Mouse (Mus musculus) ovary, postnatal 14 days (tissue): ENCODE data around the gene Rnf223.
"Not testable (repeated sequence)": the region's sequence is repeated elsewhere in the genome, so short reads cannot be mapped to it uniquely, and the experiment has no call there.

ENCODE experiments used
- DNase-seq: peaks from one replicate; pipeline ENCODE4 v3.0.0; 2022; ENCODE audit warnings: low spot score

Gene Rnf223

DNA sequence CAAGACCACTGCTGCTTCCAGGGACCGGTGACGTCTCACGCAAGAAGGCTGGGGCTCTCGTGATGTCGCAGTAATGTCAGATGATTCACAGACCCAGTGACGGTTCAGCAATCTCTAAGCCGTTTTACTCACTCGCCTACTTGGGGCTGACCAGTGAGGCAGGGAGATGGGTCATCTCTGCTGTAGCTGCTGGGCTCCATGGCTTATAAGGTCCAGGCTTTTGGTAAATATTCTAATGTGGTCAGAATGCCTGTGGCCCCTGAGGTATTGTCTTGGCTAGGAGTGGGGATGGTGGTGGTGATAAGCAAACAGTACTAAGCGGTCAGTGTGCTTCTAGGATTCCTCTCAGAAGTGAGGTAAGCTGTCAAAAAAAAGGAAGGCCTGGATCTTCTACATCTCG, 627 bp downstream of the Rnf223 start:
- no peak for DNase-seq

DNA sequence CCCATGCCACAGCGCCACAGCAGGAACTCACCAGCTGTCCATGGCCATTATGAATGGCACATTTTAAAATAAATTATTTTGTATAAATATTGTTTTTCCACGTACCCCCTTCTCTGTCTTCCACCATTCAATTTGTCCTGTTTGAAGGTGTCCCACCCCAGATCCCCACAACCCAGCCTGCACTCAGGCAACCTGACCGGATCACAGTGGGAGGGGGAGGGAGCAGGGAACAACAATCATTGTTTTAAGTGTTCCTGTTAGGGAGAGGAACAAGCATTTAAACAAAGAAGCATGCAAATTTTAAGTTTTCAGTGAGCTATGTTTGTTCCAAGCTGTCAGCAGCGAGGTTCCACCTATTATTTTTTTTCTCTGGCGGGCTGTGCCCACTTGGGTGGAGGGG, 3.0 kb downstream of the Rnf223 start:
- DNase-seq = no peak

DNA sequence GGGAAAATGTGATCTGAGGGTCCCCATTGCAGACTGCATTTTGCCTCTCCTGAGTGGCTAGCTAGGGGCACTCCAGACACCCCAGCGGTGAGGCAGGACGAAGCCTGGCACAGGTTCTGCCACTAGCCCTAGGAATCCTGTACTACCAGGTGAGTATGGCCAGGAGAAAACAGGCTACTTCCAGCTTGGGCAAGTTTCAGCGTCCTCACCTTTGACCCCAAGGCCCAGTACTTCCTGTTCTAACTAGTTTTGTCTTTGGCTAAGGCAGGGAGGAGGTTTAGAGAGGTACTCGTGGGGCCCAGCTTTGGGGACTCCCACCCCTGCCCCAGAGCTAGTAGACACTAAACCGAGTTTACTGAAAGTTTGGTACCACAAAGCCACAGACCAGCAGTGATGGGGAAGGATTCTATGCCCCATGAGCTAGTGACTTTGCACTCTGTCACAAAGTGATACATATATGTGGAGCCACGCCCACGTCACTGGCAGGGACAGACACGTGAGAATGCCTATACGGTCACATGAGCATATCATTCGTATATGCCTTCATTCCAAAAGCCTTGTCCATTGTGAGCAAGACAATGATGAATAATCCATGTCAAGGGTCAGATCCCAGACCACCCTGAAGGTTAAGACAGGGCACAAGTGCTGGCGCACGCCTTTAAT, 3.8 kb downstream of the Rnf223 start:
- DNase-seq = no peak

DNA sequence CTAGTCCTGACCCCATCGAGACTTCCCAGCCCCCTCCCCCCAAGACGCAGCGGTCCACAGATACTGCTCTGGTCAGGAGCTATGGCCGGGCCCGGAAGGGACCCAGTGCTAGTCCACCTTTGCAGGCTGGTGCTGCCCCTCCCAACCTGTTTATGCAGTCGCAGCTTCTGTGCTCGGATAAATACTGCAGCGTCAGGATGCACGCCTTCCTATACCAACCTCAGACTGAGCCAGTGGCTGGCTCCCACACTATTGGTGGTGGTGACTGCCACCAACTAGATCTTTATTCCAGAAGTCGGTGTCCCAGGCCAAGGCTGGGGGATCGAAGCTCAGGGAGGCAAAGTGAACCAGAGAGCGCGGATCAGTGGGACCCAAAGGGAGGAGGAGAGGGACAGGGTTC, 4.8 kb downstream of the Rnf223 start:
- DNase-seq = no peak

DNA sequence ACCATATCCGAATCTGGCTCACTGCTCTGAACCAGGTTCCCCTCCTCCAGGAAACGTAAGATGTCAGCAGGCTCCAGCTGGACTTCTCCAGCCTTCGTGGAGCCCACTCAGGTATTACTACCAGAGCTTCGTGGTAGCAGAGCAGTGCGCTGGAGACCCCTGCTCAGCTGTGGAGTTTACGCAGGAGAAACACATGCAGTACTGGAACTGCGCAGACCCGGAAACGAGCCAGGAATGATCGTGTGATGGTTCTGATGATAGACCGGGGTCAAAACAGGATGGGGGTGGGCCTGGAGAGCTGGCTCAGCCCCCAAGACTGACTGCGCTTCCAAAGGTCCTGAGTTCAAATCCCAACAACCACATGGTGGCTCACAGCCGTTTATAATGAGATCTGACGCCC, 5.5 kb downstream of the Rnf223 start:
- DNase-seq = no peak

DNA sequence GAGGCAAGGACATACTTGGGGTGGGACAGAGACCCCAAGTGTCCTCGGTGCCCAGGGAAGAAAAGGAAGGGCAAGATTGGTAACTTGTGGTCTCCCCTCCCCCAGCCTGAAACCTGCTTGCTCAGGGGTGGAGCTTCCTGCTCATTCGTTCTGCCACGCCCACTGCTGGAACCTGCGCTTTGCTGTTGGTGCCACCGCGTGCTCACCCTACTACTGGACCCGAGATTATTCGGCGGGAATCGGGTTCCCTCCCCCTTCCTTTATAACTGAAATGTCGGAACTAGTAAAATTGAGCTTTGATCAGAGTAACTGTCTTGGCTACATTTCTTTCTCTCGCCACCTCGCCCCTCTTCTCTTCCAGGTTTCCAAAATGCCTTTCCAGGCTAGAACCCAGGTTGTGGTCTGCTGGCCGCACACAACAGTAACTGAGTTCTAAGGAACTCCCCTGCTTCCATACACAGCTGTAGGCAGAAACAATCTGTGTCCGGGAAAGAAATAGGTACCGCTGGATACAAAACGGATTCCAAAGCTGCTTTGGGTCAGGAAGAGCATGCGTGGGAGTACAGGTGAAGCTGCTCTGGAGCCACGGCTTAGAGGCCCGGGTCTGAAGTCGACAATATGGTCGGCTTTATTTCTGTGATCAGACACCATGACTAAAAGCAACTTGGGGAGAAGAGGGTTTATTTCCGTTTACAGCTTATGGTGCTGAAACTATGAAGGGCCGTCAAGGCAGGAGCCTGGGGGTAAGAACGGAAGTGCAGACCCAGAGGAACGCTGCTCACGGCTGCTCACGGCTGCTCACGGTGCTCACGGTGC, 6.2 kb downstream of the Rnf223 start:
- no peak for DNase-seq

DNA sequence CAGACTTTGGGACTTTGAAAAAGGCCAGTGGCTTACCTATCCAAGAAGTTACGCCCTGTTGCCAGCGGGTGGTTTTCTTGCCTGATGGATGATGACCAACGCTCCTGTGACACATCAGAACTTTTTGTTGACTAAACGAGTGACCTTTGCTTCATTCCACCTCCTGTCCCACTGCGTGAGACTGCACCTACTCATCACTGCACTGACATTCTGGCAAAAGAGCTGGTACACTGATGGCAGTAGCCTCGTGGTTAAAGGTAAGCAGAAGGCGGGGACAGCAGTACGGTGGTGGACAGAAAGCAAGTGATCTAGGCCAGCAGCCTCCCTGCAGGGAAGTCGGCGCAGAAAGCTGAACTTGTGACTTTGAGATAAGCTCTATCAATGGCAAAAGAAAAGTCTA, 20.6 kb downstream of the Rnf223 start:
- not testable (repeated sequence) for DNase-seq

DNA sequence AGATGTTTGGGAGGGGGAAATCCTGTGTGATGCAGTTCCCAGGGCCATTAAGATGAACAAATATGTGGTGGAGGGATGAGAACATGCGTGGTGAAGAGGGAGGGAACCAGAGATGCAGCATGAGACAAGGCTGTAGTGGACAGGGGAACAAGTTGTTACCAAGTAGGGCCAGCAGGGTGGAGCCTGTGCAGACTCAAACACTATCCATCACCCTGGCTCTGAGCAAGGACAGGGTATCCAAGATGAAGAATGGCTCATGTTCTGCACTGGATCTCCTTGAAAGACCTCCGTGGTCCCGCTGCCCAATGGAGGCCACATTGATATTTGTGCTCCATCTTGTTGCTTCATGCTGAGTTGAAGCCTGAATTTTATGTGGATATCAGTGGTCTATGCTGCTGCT, 24.5 kb downstream of the Rnf223 start:
- DNase-seq = no peak

DNA sequence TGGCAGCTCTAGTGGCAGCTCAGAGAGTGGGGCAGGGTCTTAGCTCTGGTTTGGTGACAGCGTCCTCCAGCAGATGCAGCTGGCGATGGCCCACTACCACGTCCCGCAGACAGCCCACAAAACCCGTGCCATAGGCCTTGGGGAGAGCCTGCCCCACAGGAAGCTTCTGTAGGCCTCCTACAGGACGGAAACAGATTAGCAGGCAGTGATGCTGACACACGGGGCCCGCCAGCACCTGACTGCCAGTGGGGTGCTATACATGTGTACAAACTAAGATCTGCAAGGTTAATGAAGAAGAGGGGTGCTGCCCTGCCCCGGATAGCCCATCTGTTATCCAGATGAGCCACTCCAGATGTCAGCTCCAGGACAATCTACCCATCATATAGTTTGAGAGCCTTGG, 36.2 kb downstream of the Rnf223 start:
- no peak for DNase-seq

DNA sequence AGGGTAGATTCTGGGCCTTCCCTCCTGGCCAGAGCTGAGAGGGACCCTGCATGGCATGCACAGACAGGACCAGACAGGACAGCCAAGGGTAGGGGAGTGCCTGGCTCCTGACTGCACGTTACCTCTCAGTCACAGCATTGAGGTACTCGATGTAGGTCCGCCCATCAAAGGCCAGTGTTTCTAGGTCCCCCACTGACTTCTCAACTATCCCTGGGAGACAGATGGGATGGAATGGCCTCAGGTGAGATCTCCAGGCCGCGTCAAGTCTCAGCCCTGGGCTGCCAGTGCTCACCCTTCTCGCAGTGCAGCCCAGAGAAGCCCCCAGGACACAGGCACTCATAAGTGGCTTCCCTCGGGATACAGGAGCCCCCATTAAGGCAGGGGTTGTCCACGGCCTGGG, 38.3 kb downstream of the Rnf223 start:
- DNase-seq = no peak

DNA sequence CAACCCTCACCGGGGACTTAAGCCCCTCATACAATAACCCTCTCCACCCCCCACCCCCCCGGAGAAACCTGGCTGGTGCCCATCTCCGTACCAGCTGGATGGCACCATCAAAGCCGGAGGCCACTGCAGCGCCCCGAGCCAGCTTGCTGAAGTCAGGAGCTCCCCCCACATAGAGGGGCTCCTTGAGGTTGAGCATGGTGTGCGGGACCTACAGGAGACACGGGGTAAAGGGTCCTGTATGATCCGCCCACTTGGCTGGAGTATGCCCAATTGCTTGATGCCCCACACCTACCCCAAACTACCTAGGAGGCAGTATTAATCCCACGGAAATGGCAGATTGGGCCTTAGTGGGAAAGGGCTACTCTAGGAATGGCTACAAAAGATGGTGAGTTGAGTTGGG, 38.8 kb downstream of the Rnf223 start:
- no peak for DNase-seq

DNA sequence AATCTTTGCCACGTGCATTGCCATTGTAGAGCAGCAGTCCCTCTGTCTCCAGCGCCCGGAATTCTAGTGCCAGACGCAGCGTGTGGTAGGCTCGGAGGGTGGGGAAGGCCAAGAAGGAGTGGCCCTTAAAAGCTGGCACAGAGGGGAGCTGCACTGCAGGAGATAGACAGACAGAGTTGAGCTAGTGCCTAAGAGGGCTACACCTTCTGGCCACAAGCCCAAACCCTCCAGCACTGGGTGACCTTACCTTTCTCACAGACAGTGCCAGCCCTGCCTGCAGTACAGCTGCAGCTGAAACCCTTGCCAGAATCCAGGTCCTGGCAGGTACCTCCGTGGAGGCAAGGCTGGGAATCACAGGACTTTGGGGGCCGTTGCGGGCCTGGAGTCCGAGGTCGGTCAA, 41.5 kb downstream of the Rnf223 start:
- DNase-seq = no peak

DNA sequence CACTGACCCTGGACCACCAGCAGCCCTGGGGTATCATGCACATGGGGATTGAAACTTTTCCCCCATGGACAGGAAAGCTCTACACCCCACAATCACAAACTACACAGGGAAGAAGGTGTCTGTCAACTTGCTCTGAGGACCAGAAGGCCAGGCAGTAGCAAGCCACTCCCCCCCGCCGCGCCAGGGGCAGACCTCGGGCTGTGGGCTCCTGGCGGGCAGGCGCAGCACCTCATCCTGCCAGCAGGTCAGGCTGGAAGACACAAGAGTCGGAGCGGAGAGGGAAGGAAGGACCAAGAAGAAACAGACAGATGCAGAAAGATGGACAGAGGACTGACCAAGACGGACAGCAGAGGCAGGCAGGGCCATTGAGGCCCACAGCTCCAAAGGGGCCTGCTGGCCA, 47.3 kb downstream of the Rnf223 start:
- no peak for DNase-seq
